In the genomic region with DNA sequence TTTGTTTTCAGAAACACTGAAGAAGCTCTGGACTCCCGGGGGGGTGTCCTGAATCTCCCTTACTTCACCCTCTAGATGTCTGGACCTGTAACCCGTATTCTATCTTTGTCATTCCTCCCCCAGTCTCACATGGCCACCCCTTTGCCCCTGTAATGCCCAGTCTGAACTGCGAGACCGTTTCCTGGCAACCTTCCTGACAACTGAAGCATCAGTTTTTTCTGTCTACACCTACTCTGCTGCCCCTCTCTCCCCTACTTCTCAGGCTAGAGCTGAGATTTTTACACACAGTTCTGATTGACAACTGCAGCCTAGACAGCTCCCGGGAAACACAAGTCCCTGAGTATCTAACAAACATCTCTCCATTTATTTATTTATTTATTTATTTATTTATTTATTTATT, we compare ENCODE assay signal across 13 mouse cellular contexts. TPM values are rescaled to one million over a fixed set of nuclear protein-coding genes. Genes with fewer than 3 reads are reported as not detected.
DNase-seq lines count a peak whose midpoint lies in the region; ATAC-seq and TF ChIP-seq lines count a peak whose summit lies in the region.
"Had no signal": no experiment of that assay in that cellular context is flagged by ENCODE, and none has a peak within 500 bp of the region (broad histone marks: within the 10 kb centered on the region; RNA-seq: fewer than 3 reads in every experiment).

No protein-coding gene starts in this region.

- no peaks in the 10 kb centered on the region for H3K4me1 ChIP-seq in hindbrain, embryonic 11.5 days (replicated peaks; ENCODE audit: control insufficient read depth, insufficient read depth, low read length)
- H3K4me1 ChIP-seq in hindbrain, embryonic 16.5 days (ENCODE audit: control insufficient read depth, insufficient read depth, low read depth, low read length), result peaks cover 4% of the 10 kb centered on the region
- no peaks in the 10 kb centered on the region for H3K4me1 ChIP-seq in lung, embryonic 14.5 days (ENCODE audit: insufficient read depth)
- H3K4me1 ChIP-seq in neural tube, embryonic 13.5 days (replicated peaks), result peaks cover 13% of the 10 kb centered on the region; the same call in 1 of the 2 replicates
- H3K4me1 ChIP-seq: neural tube, embryonic 12.5 days had no signal

- no peak overlapping the region for H3K4me2 ChIP-seq in hindbrain, embryonic 11.5 days (replicated peaks; ENCODE audit: low read depth, low read length)
- H3K4me2 ChIP-seq in hindbrain, embryonic 16.5 days (ENCODE audit: low read length), result no peak overlapping the region; the same call in none of the 2 replicates
- H3K4me2 ChIP-seq in lung, embryonic 14.5 days, result peak overlapping the region; percentile 43
- no peak overlapping the region for H3K4me2 ChIP-seq in neural tube, embryonic 13.5 days
- H3K4me2 ChIP-seq: liver, embryonic 11.5 days; neural tube, embryonic 12.5 days had no signal

- no peak overlapping the region for H3K4me3 ChIP-seq in hindbrain, embryonic 11.5 days (ENCODE audit: low read depth, low read length)
- no peak overlapping the region for H3K4me3 ChIP-seq in hindbrain, embryonic 16.5 days (ENCODE audit: low read length)
- H3K4me3 ChIP-seq in lung, embryonic 14.5 days (ENCODE audit: low read depth, low read length), result no peak overlapping the region
- no peak overlapping the region for H3K4me3 ChIP-seq in neural tube, embryonic 13.5 days
- H3K4me3 ChIP-seq: neural tube, embryonic 12.5 days had no signal

- no peak for TF ChIP-seq CTCF in lung, embryonic 14.5 days (IDR thresholded peaks at IDR 0.05; ENCODE audit: low read depth)

- H3K9me3 ChIP-seq in hindbrain, embryonic 11.5 days (ENCODE audit: control insufficient read depth, low read length), result no peaks in the 10 kb centered on the region
- no peaks in the 10 kb centered on the region for H3K9me3 ChIP-seq in hindbrain, embryonic 16.5 days (ENCODE audit: control insufficient read depth, low read length)
- no peaks in the 10 kb centered on the region for H3K9me3 ChIP-seq in lung, embryonic 14.5 days (ENCODE audit: low read depth, low read length)
- H3K9me3 ChIP-seq in neural tube, embryonic 13.5 days, result no peaks in the 10 kb centered on the region
- H3K9me3 ChIP-seq: neural tube, embryonic 12.5 days had no signal

- no peak overlapping the region for H3K9ac ChIP-seq in hindbrain, embryonic 11.5 days (ENCODE audit: low read depth, low read length)
- no peak overlapping the region for H3K9ac ChIP-seq in hindbrain, embryonic 16.5 days (ENCODE audit: low read depth, low read length)
- no peak overlapping the region for H3K9ac ChIP-seq in lung, embryonic 14.5 days
- no peak overlapping the region for H3K9ac ChIP-seq in neural tube, embryonic 13.5 days
- H3K9ac ChIP-seq: forebrain, postnatal 0 days; neural tube, embryonic 12.5 days had no signal

- H3K27me3 ChIP-seq in hindbrain, embryonic 11.5 days (ENCODE audit: control insufficient read depth, insufficient read depth, low read length), result no peaks in the 10 kb centered on the region
- no peaks in the 10 kb centered on the region for H3K27me3 ChIP-seq in hindbrain, embryonic 16.5 days (replicated peaks; ENCODE audit: control insufficient read depth, insufficient read depth, low read length)
- no peaks in the 10 kb centered on the region for H3K27me3 ChIP-seq in lung, embryonic 14.5 days (ENCODE audit: insufficient read depth, low read length)
- no peaks in the 10 kb centered on the region for H3K27me3 ChIP-seq in neural tube, embryonic 13.5 days
- H3K27me3 ChIP-seq: neural tube, embryonic 12.5 days had no signal

- peak; percentile 17 for DNase-seq in embryo, embryonic 10.5 days (ENCODE audit: low spot score)
- no peak for DNase-seq in embryo, embryonic 11 days
- DNase-seq in hindbrain, embryonic 11.5 days (ENCODE audit: low spot score), result peak; percentile 19
- peak; percentile 29 for DNase-seq in lung, embryonic 14.5 days
- no peak for DNase-seq in lung, postnatal 14 days
- DNase-seq in urinary bladder, postnatal 10 days (ENCODE audit: low spot score), result no peak
- DNase-seq: cerebellum, adult 11-12 months; thymus, postnatal 14 days had no signal

- no peak overlapping the region for H3K27ac ChIP-seq in hindbrain, embryonic 11.5 days (ENCODE audit: low read depth, low read length)
- no peak overlapping the region for H3K27ac ChIP-seq in hindbrain, embryonic 16.5 days (ENCODE audit: low read depth, low read length)
- no peak overlapping the region for H3K27ac ChIP-seq in lung, embryonic 14.5 days (ENCODE audit: low read depth)
- H3K27ac ChIP-seq in neural tube, embryonic 13.5 days (replicated peaks), result 0 out of 2 replicates have a peak overlapping the region, but pooled peaks have one; percentile 64
- H3K27ac ChIP-seq: neural tube, embryonic 12.5 days had no signal

- no peaks in the 10 kb centered on the region for H3K36me3 ChIP-seq in hindbrain, embryonic 11.5 days (ENCODE audit: control insufficient read depth, insufficient read depth, low read length)
- H3K36me3 ChIP-seq in hindbrain, embryonic 16.5 days (ENCODE audit: control insufficient read depth, insufficient read depth, low read length), result no peaks in the 10 kb centered on the region
- H3K36me3 ChIP-seq in lung, embryonic 14.5 days (ENCODE audit: insufficient read depth), result no peaks in the 10 kb centered on the region
- H3K36me3 ChIP-seq in neural tube, embryonic 13.5 days, result no peaks in the 10 kb centered on the region
- H3K36me3 ChIP-seq: neural tube, embryonic 12.5 days had no signal

- peak; percentile 52; the same call in 1 of the 2 replicates for ATAC-seq in hindbrain, embryonic 11.5 days (ENCODE audit: low FRiP score)
- no peak; the same call in 1 of the 2 replicates for ATAC-seq in hindbrain, embryonic 16.5 days
- ATAC-seq in lung, embryonic 14.5 days (ENCODE audit: insufficient read depth), result peak; percentile 30; the same call in 1 of the 2 replicates
- peak; percentile 49; the same call in 1 of the 2 replicates for ATAC-seq in neural tube, embryonic 13.5 days (ENCODE audit: low read depth)

- 36% methylated on average over 5 of the region's 5 CpGs for WGBS in hindbrain, embryonic 11.5 days
- WGBS in hindbrain, embryonic 16.5 days, result 24% methylated on average over 5 of the region's 5 CpGs
- WGBS in lung, embryonic 14.5 days, result 19% methylated on average over 5 of the region's 5 CpGs
- WGBS in neural tube, embryonic 13.5 days, result 36% methylated on average over 5 of the region's 5 CpGs

RNA-seq across cellular contexts. Expression of a gene that starts 9.3 kb away (rescaled TPM):
- 6.9 and 7.9 TPM in 2 replicates for polyA plus RNA-seq in hindbrain, embryonic 11.5 days (2014; fragmentation: Nextera tagmentation; extraction: Ambion mirVana)
- 4.5 and 5.5 TPM in 2 replicates for polyA plus RNA-seq in hindbrain, embryonic 16.5 days (2015; fragmentation: Nextera tagmentation; extraction: Ambion mirVana)
- 5.8 and 6.4 TPM in 2 replicates for polyA plus RNA-seq in lung, embryonic 14.5 days (2014; fragmentation: Nextera tagmentation; extraction: Ambion mirVana)
- polyA plus RNA-seq in neural tube, embryonic 13.5 days (2015; fragmentation: Nextera tagmentation; extraction: Ambion mirVana), result 5.9 and 7.0 TPM in 2 replicates

RNA-seq across cellular contexts. Expression of a gene that starts 14.3 kb away (rescaled TPM):
- polyA plus RNA-seq in hindbrain, embryonic 11.5 days (2014; fragmentation: Nextera tagmentation; extraction: Ambion mirVana), result 210 and 215 TPM in 2 replicates
- polyA plus RNA-seq in hindbrain, embryonic 16.5 days (2015; fragmentation: Nextera tagmentation; extraction: Ambion mirVana), result 145 and 146 TPM in 2 replicates
- 185 TPM in 2 replicates for polyA plus RNA-seq in lung, embryonic 14.5 days (2014; fragmentation: Nextera tagmentation; extraction: Ambion mirVana)
- 161 and 165 TPM in 2 replicates for polyA plus RNA-seq in neural tube, embryonic 13.5 days (2015; fragmentation: Nextera tagmentation; extraction: Ambion mirVana)

RNA-seq across cellular contexts. Expression of a gene that starts 52.0 kb away (rescaled TPM):
- 23.7 and 26.1 TPM in 2 replicates for polyA plus RNA-seq in hindbrain, embryonic 11.5 days (2014; fragmentation: Nextera tagmentation; extraction: Ambion mirVana)
- polyA plus RNA-seq in hindbrain, embryonic 16.5 days (2015; fragmentation: Nextera tagmentation; extraction: Ambion mirVana), result 6.1 and 6.4 TPM in 2 replicates
- 35.8 and 39.8 TPM in 2 replicates for polyA plus RNA-seq in lung, embryonic 14.5 days (2014; fragmentation: Nextera tagmentation; extraction: Ambion mirVana)
- polyA plus RNA-seq in neural tube, embryonic 13.5 days (2015; fragmentation: Nextera tagmentation; extraction: Ambion mirVana), result 10.0 and 11.1 TPM in 2 replicates

RNA-seq across cellular contexts. Expression of a gene that starts 52.4 kb away (rescaled TPM):
- polyA plus RNA-seq in hindbrain, embryonic 11.5 days (2014; fragmentation: Nextera tagmentation; extraction: Ambion mirVana), result 50.3 and 54.5 TPM in 2 replicates
- polyA plus RNA-seq in hindbrain, embryonic 16.5 days (2015; fragmentation: Nextera tagmentation; extraction: Ambion mirVana), result 45.4 and 45.6 TPM in 2 replicates
- 48.1 and 52.5 TPM in 2 replicates for polyA plus RNA-seq in lung, embryonic 14.5 days (2014; fragmentation: Nextera tagmentation; extraction: Ambion mirVana)
- polyA plus RNA-seq in neural tube, embryonic 13.5 days (2015; fragmentation: Nextera tagmentation; extraction: Ambion mirVana), result 49.7 and 51.3 TPM in 2 replicates

Comparison
In these comparisons a context has a peak if more than half of its experiments do, and no peak if none do; other contexts are left out.
1. DNase-seq: peak in embryo, embryonic 10.5 days (single experiment), hindbrain, embryonic 11.5 days (single experiment) and lung, embryonic 14.5 days (single experiment); none in embryo, embryonic 11 days (single experiment), lung, postnatal 14 days (single experiment) and urinary bladder, postnatal 10 days (single experiment).